ENCODE assay signal across 22 mouse cellular contexts in genomic region chr6:113695203-113695602, GRCm38 (mm10). TPM values are rescaled to one million over a fixed set of nuclear protein-coding genes. Genes with fewer than 3 reads are reported as not detected.
DNase-seq lines count a peak whose midpoint lies in the region; ATAC-seq and TF ChIP-seq lines count a peak whose summit lies in the region.
"Had no signal": no experiment of that assay in that cellular context is flagged by ENCODE, and none has a peak within 500 bp of the region (broad histone marks: within the 10 kb centered on the region; RNA-seq: fewer than 3 reads in every experiment).

No protein-coding gene starts in this region.

- no peak for ATAC-seq in intestine, embryonic 16.5 days
- ATAC-seq in intestine, embryonic 15.5 days, result no peak
- ATAC-seq: midbrain, embryonic 16.5 days had no signal

- no peaks in the 10 kb centered on the region for H3K27me3 ChIP-seq in intestine, embryonic 16.5 days (replicated peaks; ENCODE audit: control insufficient read depth, insufficient read depth, low read length)
- no peaks in the 10 kb centered on the region for H3K27me3 ChIP-seq in intestine, embryonic 15.5 days (replicated peaks)
- no peaks in the 10 kb centered on the region for H3K27me3 ChIP-seq in MEL (ENCODE audit: control insufficient read depth in 1 of 2, insufficient read depth in 2 of 2, low read length in 2 of 2)
- no peaks in the 10 kb centered on the region for H3K27me3 ChIP-seq in limb, embryonic 10.5 days (ENCODE audit: low read depth, poor library complexity, severe bottlenecking)
- H3K27me3 ChIP-seq: embryonic facial prominence, embryonic 13.5 days; forebrain, embryonic 12.5 days; heart, embryonic 12.5 days; stomach, embryonic 15.5 days had no signal

- TF ChIP-seq POLR2A in MEL (IDR thresholded peaks at IDR 0.05; ENCODE audit: control insufficient read depth in 1 of 2, insufficient read depth in 1 of 2, low read depth in 1 of 2, low read length in 2 of 2, poor library complexity in 1 of 2), result no peak

- H3K4me3 ChIP-seq in intestine, embryonic 16.5 days (ENCODE audit: low read length), result no peak overlapping the region
- H3K4me3 ChIP-seq in intestine, embryonic 15.5 days (replicated peaks), result no peak overlapping the region
- no peak overlapping the region for H3K4me3 ChIP-seq in MEL (ENCODE audit: control insufficient read depth in 1 of 2, insufficient read depth in 1 of 2, low read depth in 2 of 2, low read length in 2 of 2)
- H3K4me3 ChIP-seq in limb, embryonic 10.5 days, result no peak overlapping the region
- H3K4me3 ChIP-seq in macrophage (ENCODE audit: inconsistent target), result no peak overlapping the region
- H3K4me3 ChIP-seq: embryonic facial prominence, embryonic 13.5 days; forebrain, embryonic 12.5 days; heart, embryonic 12.5 days had no signal

- no peak for TF ChIP-seq RAD21 in MEL (IDR thresholded peaks at IDR 0.05; ENCODE audit: low read depth, low read length)

- H3K9ac ChIP-seq in intestine, embryonic 16.5 days (ENCODE audit: low read depth, low read length), result no peak overlapping the region
- no peak overlapping the region for H3K9ac ChIP-seq in intestine, embryonic 15.5 days
- peak overlapping the region; percentile 80 for H3K9ac ChIP-seq in MEL (ENCODE audit: control insufficient read depth, low read depth, low read length, poor library complexity, severe bottlenecking)
- H3K9ac ChIP-seq: embryonic facial prominence, embryonic 13.5 days; forebrain, embryonic 12.5 days; heart, embryonic 12.5 days; hindbrain, embryonic 14.5 days; lung, embryonic 14.5 days; stomach, embryonic 15.5 days had no signal

- WGBS in intestine, embryonic 16.5 days, result 58% methylated on average over 1 of the region's 1 CpGs
- WGBS in intestine, embryonic 15.5 days, result 50% methylated on average over 1 of the region's 1 CpGs
- 71% methylated on average over 1 of the region's 1 CpGs for WGBS in limb, embryonic 10.5 days
- WGBS in macrophage (ENCODE audit: missing documents), result 75% methylated on average over 1 of the region's 1 CpGs

- TF ChIP-seq CTCF in MEL (IDR thresholded peaks at IDR 0.05 in 2 of 3, conservative IDR thresholded peaks at IDR 0.05 in 1 of 3; ENCODE audit: control insufficient read depth in 1 of 3, insufficient read depth in 1 of 3, low read depth in 2 of 3, low read length in 3 of 3, poor library complexity in 1 of 3, severe bottlenecking in 1 of 3), result no peak

- no peaks in the 10 kb centered on the region for H3K36me3 ChIP-seq in intestine, embryonic 16.5 days (ENCODE audit: control insufficient read depth, insufficient read depth, low read length)
- no peaks in the 10 kb centered on the region for H3K36me3 ChIP-seq in intestine, embryonic 15.5 days
- H3K36me3 ChIP-seq in MEL (ENCODE audit: control insufficient read depth in 1 of 2, insufficient read depth in 2 of 2, low read length in 2 of 2) (peaks cover 12 to 63% of the 10 kb centered on the region in 2 experiments), macrophage (ENCODE audit: inconsistent target) (peaks cover 13% of the 10 kb centered on the region; the same call in 1 of the 2 replicates)
- peaks cover 24% of the 10 kb centered on the region for H3K36me3 ChIP-seq in limb, embryonic 10.5 days
- H3K36me3 ChIP-seq: stomach, embryonic 15.5 days had no signal

- intact Hi-C loops in gastrocnemius, postnatal 14 days (cut with DNase I; ENCODE audit: low total_unique reads), result no loop called here

- no peak for TF ChIP-seq EP300 in MEL (IDR thresholded peaks at IDR 0.05; ENCODE audit: low read depth in 1 of 2, low read length in 2 of 2)

- no peaks in the 10 kb centered on the region for H3K9me3 ChIP-seq in intestine, embryonic 16.5 days (ENCODE audit: control insufficient read depth, low read length)
- no peaks in the 10 kb centered on the region for H3K9me3 ChIP-seq in intestine, embryonic 15.5 days
- no peaks in the 10 kb centered on the region for H3K9me3 ChIP-seq in MEL (replicated peaks; ENCODE audit: insufficient read depth, low read length)
- no peaks in the 10 kb centered on the region for H3K9me3 ChIP-seq in limb, embryonic 10.5 days (replicated peaks)
- H3K9me3 ChIP-seq: embryonic facial prominence, embryonic 13.5 days; forebrain, embryonic 12.5 days; G1E; heart, embryonic 12.5 days; stomach, embryonic 15.5 days had no signal

- H3K79me2 ChIP-seq in MEL (ENCODE audit: control insufficient read depth, insufficient read depth, low read length, poor library complexity) (peaks cover 41% of the 10 kb centered on the region), macrophage (ENCODE audit: inconsistent target) (peaks cover 40% of the 10 kb centered on the region)

- DNase-seq in MEL (ENCODE audit: low read depth, low spot score), result peak; percentile 33
- DNase-seq in limb, embryonic 10.5 days (ENCODE audit: low spot score), result no peak
- DNase-seq in B cell, adult 2 months, result no peak
- DNase-seq in gastrocnemius, postnatal 14 days, result no peak
- DNase-seq: cerebellum, adult 18-20 months; gastrocnemius, postnatal 36 days; kidney, adult 9 months; left cerebral cortex, postnatal 4 days; lung, embryonic 14.5 days had no signal

- H3K27ac ChIP-seq in intestine, embryonic 16.5 days (ENCODE audit: low read length), result peak overlapping the region; percentile 92
- no peak overlapping the region for H3K27ac ChIP-seq in intestine, embryonic 15.5 days
- H3K27ac ChIP-seq in MEL (ENCODE audit: control insufficient read depth, low read depth, low read length) (peak overlapping the region; percentile 99), macrophage (peak overlapping the region; percentile 85; the same call in 1 of the 2 replicates)
- peak overlapping the region; percentile 91; the same call in 1 of the 2 replicates for H3K27ac ChIP-seq in limb, embryonic 10.5 days
- H3K27ac ChIP-seq: forebrain, embryonic 12.5 days; hindbrain, embryonic 14.5 days had no signal

- peaks cover 39% of the 10 kb centered on the region for H3K4me1 ChIP-seq in intestine, embryonic 16.5 days (ENCODE audit: control insufficient read depth, insufficient read depth, low read length)
- H3K4me1 ChIP-seq in intestine, embryonic 15.5 days (replicated peaks), result peaks cover 20% of the 10 kb centered on the region
- H3K4me1 ChIP-seq in MEL (ENCODE audit: control insufficient read depth in 1 of 2, insufficient read depth in 2 of 2, low read length in 2 of 2), result peaks cover 29 to 59% of the 10 kb centered on the region in 2 experiments
- peaks cover 64% of the 10 kb centered on the region for H3K4me1 ChIP-seq in limb, embryonic 10.5 days

- no peak overlapping the region for H3K4me2 ChIP-seq in intestine, embryonic 16.5 days (ENCODE audit: low read depth, low read length)
- H3K4me2 ChIP-seq in intestine, embryonic 15.5 days (replicated peaks), result no peak overlapping the region
- H3K4me2 ChIP-seq: forebrain, embryonic 12.5 days; hindbrain, embryonic 14.5 days had no signal

RNA-seq across cellular contexts. Expression of gene Tatdn2, which starts 1.6 kb away (rescaled TPM):
- polyA plus RNA-seq in intestine, embryonic 16.5 days (2015; fragmentation: Nextera tagmentation; extraction: Ambion mirVana), result 0.60 and 0.65 TPM in 2 replicates
- polyA plus RNA-seq in intestine, embryonic 15.5 days (2015; fragmentation: Nextera tagmentation; extraction: Ambion mirVana), result 0.97 and 1.2 TPM in 2 replicates
- 111 and 136 TPM in 2 replicates for total RNA-seq in MEL (2012; rRNA removed)
- polyA plus RNA-seq in MEL (2012; ENCODE audit: insufficient read depth in 1 of 2, insufficient read length in 2 of 2, low read depth in 1 of 2, low replicate concordance in 2 of 2, missing spikeins in 1 of 2) (100 to 1,000 TPM; 102 to 121 TPM), macrophage (2018) (31.1 to 76.3 TPM (median 53.5 TPM) in 3 replicates)
- 0.48 and 0.89 TPM in 2 replicates for polyA plus RNA-seq in limb, embryonic 10.5 days (2016; fragmentation: Nextera tagmentation; extraction: Ambion mirVana)
- 100 to 1,000 TPM in 25 of 26 experiments, 10 to 100 TPM in 1; 60.7 to 404 (median 167) TPM for total RNA-seq in macrophage (2018; cell fraction: chromatin; rRNA removed)
- 10 to 100 TPM; 34.1 to 79.6 (median 45.1) TPM for total RNA-seq in macrophage (2018; cell fraction: cytosol; rRNA removed)
- total RNA-seq in macrophage (2018; cell fraction: nucleus; rRNA removed), result 100 to 1,000 TPM in 14 of 26 experiments, 10 to 100 TPM in 12; 68.7 to 260 (median 106) TPM
- 10 to 100 TPM; 25.7 to 29.1 TPM for total RNA-seq in gastrocnemius, postnatal 14 days (2021)

RNA-seq across cellular contexts. Expression of gene Ghrl, which starts 24.5 kb away (rescaled TPM):
- polyA plus RNA-seq in intestine, embryonic 16.5 days (2015; fragmentation: Nextera tagmentation; extraction: Ambion mirVana), result 169 and 177 TPM in 2 replicates
- polyA plus RNA-seq in intestine, embryonic 15.5 days (2015; fragmentation: Nextera tagmentation; extraction: Ambion mirVana), result 103 and 125 TPM in 2 replicates
- total RNA-seq in MEL (2012; rRNA removed), result 0.26 and 0.81 TPM in 2 replicates
- 1 to 10 TPM in 1 of 2 experiments, not detected in 1; 2.8 TPM for polyA plus RNA-seq in MEL (2012; ENCODE audit: insufficient read depth in 1 of 2, insufficient read length in 2 of 2, low read depth in 1 of 2, low replicate concordance in 2 of 2, missing spikeins in 1 of 2)
- not detected in 2 replicates for polyA plus RNA-seq in limb, embryonic 10.5 days (2016; fragmentation: Nextera tagmentation; extraction: Ambion mirVana)
- 10 to 100 TPM in 1 of 26 experiments, 1 to 10 TPM in 1, not detected in 24; 1.4 to 12.2 TPM for total RNA-seq in macrophage (2018; cell fraction: chromatin; rRNA removed)
- not detected for total RNA-seq in macrophage (2018; cell fraction: cytosol; rRNA removed)
- 1 to 10 TPM in 5 of 26 experiments, not detected in 21; 2.2 to 5.5 (median 3.4) TPM for total RNA-seq in macrophage (2018; cell fraction: nucleus; rRNA removed)
- not detected in 3 replicates for polyA plus RNA-seq in macrophage (2018)
- total RNA-seq in gastrocnemius, postnatal 14 days (2021), result under 1 TPM in 1 of 2 experiments, not detected in 1; 0.37 TPM
- total RNA-seq: common myeloid progenitor, adult 5-6 weeks; G1E; gastrocnemius, postnatal 36 days; heart, postnatal 25 days; left cerebral cortex, postnatal 4 days had no signal
- polyA plus RNA-seq: G1E; heart, embryonic 12.5 days; lung, embryonic 14.5 days; neural tube, embryonic 11.5 days had no signal

RNA-seq across cellular contexts. Expression of gene Sec13, which starts 45.3 kb away (rescaled TPM):
- 307 and 317 TPM in 2 replicates for polyA plus RNA-seq in intestine, embryonic 16.5 days (2015; fragmentation: Nextera tagmentation; extraction: Ambion mirVana)
- polyA plus RNA-seq in intestine, embryonic 15.5 days (2015; fragmentation: Nextera tagmentation; extraction: Ambion mirVana), result 254 and 276 TPM in 2 replicates
- total RNA-seq in MEL (2012; rRNA removed), result 269 and 277 TPM in 2 replicates
- polyA plus RNA-seq in MEL (2012; ENCODE audit: insufficient read depth in 1 of 2, insufficient read length in 2 of 2, low read depth in 1 of 2, low replicate concordance in 2 of 2, missing spikeins in 1 of 2) (100 to 1,000 TPM; 182 to 209 TPM), macrophage (2018) (73.8 to 122 TPM (median 108 TPM) in 3 replicates)
- polyA plus RNA-seq in limb, embryonic 10.5 days (2016; fragmentation: Nextera tagmentation; extraction: Ambion mirVana), result 309 and 316 TPM in 2 replicates
- 10 to 100 TPM; 24.7 to 76.2 (median 56.8) TPM for total RNA-seq in macrophage (2018; cell fraction: chromatin; rRNA removed)
- total RNA-seq in macrophage (2018; cell fraction: cytosol; rRNA removed), result 100 to 1,000 TPM in 9 of 26 experiments, 10 to 100 TPM in 17; 76.6 to 116 (median 92.1) TPM
- 10 to 100 TPM; 37.2 to 78.5 (median 53.0) TPM for total RNA-seq in macrophage (2018; cell fraction: nucleus; rRNA removed)
- 10 to 100 TPM; 68.9 to 78.7 TPM for total RNA-seq in gastrocnemius, postnatal 14 days (2021)

RNA-seq across cellular contexts. Expression of gene Irak2, which starts 56.9 kb away (rescaled TPM):
- polyA plus RNA-seq in intestine, embryonic 16.5 days (2015; fragmentation: Nextera tagmentation; extraction: Ambion mirVana), result 15.4 and 19.8 TPM in 2 replicates
- 11.0 and 13.9 TPM in 2 replicates for polyA plus RNA-seq in intestine, embryonic 15.5 days (2015; fragmentation: Nextera tagmentation; extraction: Ambion mirVana)
- total RNA-seq in MEL (2012; rRNA removed), result 5.2 TPM in 2 replicates
- polyA plus RNA-seq in MEL (2012; ENCODE audit: insufficient read depth in 1 of 2, insufficient read length in 2 of 2, low read depth in 1 of 2, low replicate concordance in 2 of 2, missing spikeins in 1 of 2), result 1 to 10 TPM in 1 of 2 experiments, not detected in 1; 6.8 TPM
- polyA plus RNA-seq in limb, embryonic 10.5 days (2016; fragmentation: Nextera tagmentation; extraction: Ambion mirVana), result 4.5 and 8.0 TPM in 2 replicates
- total RNA-seq in macrophage (2018; cell fraction: chromatin; rRNA removed), result 100 to 1,000 TPM; 124 to 877 (median 414) TPM
- 100 to 1,000 TPM in 6 of 26 experiments, 10 to 100 TPM in 20; 31.3 to 188 (median 58.0) TPM for total RNA-seq in macrophage (2018; cell fraction: cytosol; rRNA removed)
- 100 to 1,000 TPM in 23 of 26 experiments, 10 to 100 TPM in 3; 76.4 to 499 (median 338) TPM for total RNA-seq in macrophage (2018; cell fraction: nucleus; rRNA removed)
- polyA plus RNA-seq in macrophage (2018), result 37.2 to 60.7 TPM (median 44.6 TPM) in 3 replicates
- 1 to 10 TPM; 4.7 to 4.8 TPM for total RNA-seq in gastrocnemius, postnatal 14 days (2021)

Comparison
In these comparisons a context has a peak if more than half of its experiments do, and no peak if none do; other contexts are left out.
1. RNA of gene Tatdn2, which starts 1.6 kb away (polyA plus RNA-seq): 102 to 121 TPM in MEL and 31.1 to 76.3 TPM in macrophage; 0.97 to 1.2 TPM in intestine, embryonic 15.5 days, 0.60 to 0.65 TPM in intestine, embryonic 16.5 days and 0.48 to 0.89 TPM in limb, embryonic 10.5 days; every median in the first group is over 10 times any median in the second.
2. RNA of gene Ghrl, which starts 24.5 kb away (polyA plus RNA-seq): 169 to 177 TPM in intestine, embryonic 16.5 days and 103 to 125 TPM in intestine, embryonic 15.5 days; 2.8 TPM in MEL, not detected in limb, embryonic 10.5 days and not detected in macrophage; every median in the first group is over 10 times any median in the second.